Mouse (Mus musculus): ENCODE results near the gene Fus.
A peak's percentile ranks its signal among the peaks of the same experiment; 100 is the strongest.

Fus gene

GRCm38 (mm10) chr7:127944614-127945013 lies 22.6 kb upstream of the Fus start:
- DNase-seq (ENCODE audit: low read depth, low spot score), result no peak

- no peak for DNase-seq (ENCODE audit: low read depth, low spot score)
Observed at GRCm38 (mm10) chr7:127946470-127947023, 20.7 kb upstream of the Fus start, which contains the start of gene Prss36. Prss36 (minus strand) TSS chr7:127946725.

GRCm38 (mm10) chr7:127952864-127953581 lies 14.2 kb upstream of the Fus start:
- no peak for DNase-seq (ENCODE audit: low read depth, low spot score)

GRCm38 (mm10) chr7:127959364-127959763 lies 7.9 kb upstream of the Fus start:
- DNase-seq (ENCODE audit: low read depth, low spot score), result no peak

GRCm38 (mm10) chr7:127966371-127966918 lies 812 bp upstream of the Fus start:
- DNase-seq (ENCODE audit: low read depth, low spot score), result peak; percentile 54

GRCm38 (mm10) chr7:127967922-127968828 lies 918 bp downstream of the Fus start:
- DNase-seq (ENCODE audit: low read depth, low spot score), result peak; percentile 90

GRCm38 (mm10) chr7:127974413-127974930 lies 7.2 kb downstream of the Fus start:
- DNase-seq (ENCODE audit: low read depth, low spot score), result no peak

- DNase-seq (ENCODE audit: low read depth, low spot score), result no peak
Observed at GRCm38 (mm10) chr7:127978856-127979255, 11.6 kb downstream of the Fus start.

- DNase-seq (ENCODE audit: low read depth, low spot score), result no peak
Observed at GRCm38 (mm10) chr7:127980606-127981005, 13.3 kb downstream of the Fus start.

- DNase-seq (ENCODE audit: low read depth, low spot score), result no peak
Observed at GRCm38 (mm10) chr7:127988904-127989303, 21.6 kb downstream of the Fus start.

- DNase-seq (ENCODE audit: low read depth, low spot score), result peak; percentile 81
Observed at GRCm38 (mm10) chr7:127991643-127992487, 24.6 kb downstream of the Fus start.

- DNase-seq (ENCODE audit: low read depth, low spot score), result no peak
Observed at GRCm38 (mm10) chr7:127992488-127993340, 25.5 kb downstream of the Fus start.

GRCm38 (mm10) chr7:127993341-127993977 lies 26.2 kb downstream of the Fus start, which contains the start of gene Pycard:
Pycard (minus strand) TSS chr7:127993867.
- no peak for DNase-seq (ENCODE audit: low read depth, low spot score)

- no peak for DNase-seq (ENCODE audit: low read depth, low spot score)
Observed at GRCm38 (mm10) chr7:127999436-127999835, 32.2 kb downstream of the Fus start.

- DNase-seq (ENCODE audit: low read depth, low spot score), result no peak
Observed at GRCm38 (mm10) chr7:128000068-128000950, 33.1 kb downstream of the Fus start.

- DNase-seq (ENCODE audit: low read depth, low spot score), result no peak
Observed at GRCm38 (mm10) chr7:128003098-128003497, 35.8 kb downstream of the Fus start.

- DNase-seq (ENCODE audit: low read depth, low spot score), result no peak
Observed at GRCm38 (mm10) chr7:128003688-128004087, 36.4 kb downstream of the Fus start, which contains the start of gene Trim72. Trim72 (plus strand) TSS chr7:128003949.

GRCm38 (mm10) chr7:128004150-128004486 lies 36.9 kb downstream of the Fus start:
- DNase-seq (ENCODE audit: low read depth, low spot score), result no peak
